Mouse (Mus musculus) cerebellum, postnatal 10 days (tissue): ENCODE data around the gene Limk1.

ENCODE experiments used
- DNase-seq, 2 experiments: peaks; one replicate each; pipeline ENCODE4 v3.0.0; 2021; ENCODE audit warnings: mixed read lengths in 2 of 2

Limk1 gene

GRCm38 (mm10) chr5:134622069-134622468, 66.3 kb downstream of the Limk1 start:
- DNase-seq: peak; percentile 91

DNA sequence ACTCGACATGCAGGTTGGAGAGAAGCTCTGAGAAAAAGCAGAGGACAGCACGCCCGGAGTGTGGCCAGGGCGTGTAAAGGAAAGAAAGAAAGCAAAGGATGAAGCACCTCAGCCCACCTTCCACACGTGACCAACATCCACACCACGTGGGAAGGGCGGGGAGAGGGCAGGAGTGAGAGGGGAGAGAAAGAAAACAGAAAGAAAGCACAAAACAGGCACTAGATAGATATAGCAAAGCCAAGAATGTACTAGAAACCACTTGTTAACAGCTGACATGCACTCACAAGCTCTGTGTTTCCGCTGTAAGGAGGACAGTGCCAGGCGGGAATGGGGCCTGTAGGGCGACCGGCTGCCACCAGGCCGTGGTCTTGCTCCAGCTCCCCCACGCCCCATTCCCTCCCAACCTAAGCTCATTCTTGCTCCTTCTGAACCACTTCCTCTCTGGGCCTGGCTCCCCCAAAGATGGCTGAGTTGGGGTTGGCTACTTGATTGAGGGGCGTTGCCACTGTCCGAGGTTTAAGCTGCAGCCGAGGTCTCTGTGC, 67.2 kb downstream of the Limk1 start:
- DNase-seq: peak; percentile 51 to 52

GRCm38 (mm10) chr5:134620457-134620856, 67.9 kb downstream of the Limk1 start:
- DNase-seq: peak in 1 of 2 experiments; percentile 50

- DNase-seq: peak; percentile 74 to 78
Measured at GRCm38 (mm10) chr5:134617071-134617470, 71.3 kb downstream of the Limk1 start.

- no peak for DNase-seq
Measured at GRCm38 (mm10) chr5:134615780-134616179, 72.6 kb downstream of the Limk1 start.

- no peak for DNase-seq
Measured at GRCm38 (mm10) chr5:134615380-134615779, 73.0 kb downstream of the Limk1 start.

GRCm38 (mm10) chr5:134614802-134615201, 73.6 kb downstream of the Limk1 start, which contains the start of gene Lat2:
TSS of gene Lat2 (minus strand) at chr5:134615025.
- no peak for DNase-seq

- DNase-seq: no peak
Measured at GRCm38 (mm10) chr5:134614296-134614695, 74.1 kb downstream of the Limk1 start.

- no peak for DNase-seq
Measured at GRCm38 (mm10) chr5:134613727-134614126, 74.7 kb downstream of the Limk1 start.

- DNase-seq: no peak
Measured at GRCm38 (mm10) chr5:134611810-134612521, 76.4 kb downstream of the Limk1 start.

GRCm38 (mm10) chr5:134609916-134610643, 78.3 kb downstream of the Limk1 start:
- no peak for DNase-seq

DNA sequence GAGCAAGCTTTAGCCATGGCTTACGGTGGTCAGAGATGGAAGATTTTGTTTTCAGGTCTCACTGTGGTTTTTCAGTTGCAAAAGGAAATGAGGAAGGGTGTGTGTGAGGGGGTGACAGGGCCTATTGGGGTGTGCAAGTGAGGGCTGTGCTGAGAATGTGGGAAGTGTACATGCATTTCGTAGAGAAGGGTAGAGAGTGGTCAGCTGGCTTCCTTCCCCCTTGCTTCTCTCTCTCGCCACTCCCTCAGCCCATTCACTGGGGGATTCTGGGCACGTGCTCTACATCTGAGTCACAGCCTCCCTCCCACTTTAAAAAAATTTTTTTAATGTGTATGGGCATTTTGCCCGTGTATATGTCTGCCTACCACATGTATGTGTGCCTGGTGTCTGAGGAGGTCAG, 81.3 kb downstream of the Limk1 start:
- no peak for DNase-seq

GRCm38 (mm10) chr5:134606314-134606713, 82.1 kb downstream of the Limk1 start:
- no peak for DNase-seq
